Mouse (Mus musculus): ENCODE results near the gene Ankrd16.

The Ankrd16 gene

DNA sequence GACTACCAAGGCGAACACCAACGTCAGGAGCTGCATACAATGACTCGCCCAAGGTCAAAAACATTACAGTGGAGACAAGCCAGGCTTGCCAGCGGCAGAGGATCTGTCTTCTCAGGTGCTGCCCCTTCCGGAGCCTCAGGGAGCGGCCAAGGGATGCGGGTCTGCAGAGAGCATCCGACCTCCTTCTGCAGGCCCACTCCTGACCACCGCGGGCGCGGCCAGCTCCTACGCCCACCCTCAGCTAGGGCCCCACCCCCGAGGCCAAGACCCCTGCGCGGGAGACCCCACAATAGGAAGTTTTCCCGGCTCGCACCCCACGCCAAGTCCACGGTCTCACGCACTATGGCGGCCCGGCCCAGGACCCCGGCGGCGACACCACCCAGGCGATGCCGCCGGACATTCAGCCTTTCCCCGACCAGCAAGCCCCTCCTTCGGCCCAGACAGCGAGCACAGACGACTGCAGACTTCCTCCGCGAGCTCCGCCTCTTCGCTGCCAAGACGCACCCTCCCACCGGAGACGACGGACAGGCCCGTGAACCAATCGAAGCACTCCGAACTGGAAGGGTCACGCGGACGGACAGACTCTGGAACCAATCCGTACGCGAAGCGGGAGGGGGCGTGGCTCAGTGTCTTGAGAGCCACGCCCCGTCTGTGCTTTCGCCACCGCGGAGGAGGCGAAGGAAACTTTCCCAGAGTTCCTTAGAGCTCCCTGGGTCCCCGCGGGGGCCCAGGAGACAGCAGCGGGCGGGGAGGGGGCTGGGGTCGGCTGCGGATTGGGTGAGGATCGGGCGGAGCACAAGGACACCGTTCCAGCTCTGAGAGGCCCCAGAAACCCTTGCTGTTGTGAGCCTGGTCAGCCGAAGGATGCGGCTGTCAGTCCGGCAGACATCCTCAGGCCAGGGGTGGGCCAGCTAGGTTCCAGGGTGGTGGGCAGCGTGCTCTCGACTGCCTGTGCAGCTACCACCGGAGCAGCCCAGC, at the start of gene Ankrd16, which contains the start of gene Fbh1:
Ankrd16 (plus strand) TSS at position 786 of the 978 bp plus-strand sequence.
Fbh1 (minus strand) TSS at position 492 of the 978 bp plus-strand sequence.
- DNase-seq (ENCODE audit: low spot score in 2 of 2): peak; percentile 100

DNA sequence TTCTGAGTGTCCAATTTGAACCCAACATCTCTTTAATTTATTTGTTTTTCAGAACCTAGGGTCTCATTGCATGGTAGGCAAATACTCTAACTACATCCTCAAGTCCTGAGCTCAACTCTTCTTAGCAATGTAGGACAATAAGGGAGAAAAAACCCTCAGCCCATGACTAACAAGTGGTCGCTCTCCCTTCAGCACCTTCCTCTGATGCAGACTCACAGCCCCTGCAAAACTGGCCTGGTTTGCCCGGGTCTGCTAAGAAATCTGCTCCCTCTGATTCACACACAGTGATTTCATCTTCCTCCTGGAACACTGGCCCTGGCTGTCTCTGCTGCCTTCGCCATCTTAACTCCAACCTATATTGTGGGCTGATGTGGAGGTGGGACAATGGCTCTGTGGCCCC, 48.6 kb upstream of the Ankrd16 start:
- no peak for DNase-seq (ENCODE audit: low spot score in 2 of 2)

GRCm38 (mm10) chr2:11732978-11733377, 44.7 kb upstream of the Ankrd16 start:
- DNase-seq (ENCODE audit: low spot score in 2 of 2): no peak

GRCm38 (mm10) chr2:11735853-11736252, 41.8 kb upstream of the Ankrd16 start:
- DNase-seq (ENCODE audit: low spot score in 2 of 2): no peak

GRCm38 (mm10) chr2:11738794-11739193, 38.9 kb upstream of the Ankrd16 start:
- DNase-seq (ENCODE audit: low spot score in 2 of 2): no peak

DNA sequence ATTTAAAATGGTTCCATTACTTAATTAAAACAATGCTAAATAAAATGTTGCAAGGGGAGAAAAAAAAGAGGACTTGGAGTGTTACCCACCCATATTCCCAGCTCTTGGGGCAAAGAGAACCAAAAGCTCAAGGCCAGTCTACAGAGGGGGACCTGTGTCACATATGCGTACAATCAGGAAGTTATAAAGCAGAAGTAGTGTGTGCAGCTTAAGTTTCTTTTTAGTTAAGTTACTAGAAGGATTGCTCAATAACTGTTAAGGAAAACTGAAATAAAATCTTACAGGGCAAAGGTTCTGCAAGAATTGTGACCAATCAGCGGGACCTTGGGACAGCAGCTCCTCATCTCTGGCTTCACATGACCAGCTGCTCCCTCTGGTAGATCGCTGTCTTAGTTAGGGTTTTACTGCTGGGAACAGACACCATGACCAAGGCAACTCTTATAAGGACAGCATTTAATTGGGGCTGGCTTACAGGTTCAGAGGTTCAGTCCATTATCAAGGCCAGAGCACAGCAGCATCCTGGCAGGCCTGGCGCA, 38.1 kb upstream of the Ankrd16 start:
- DNase-seq (ENCODE audit: low spot score in 2 of 2): peak in 1 of 2 experiments; percentile 4

GRCm38 (mm10) chr2:11762541-11762940, 15.1 kb upstream of the Ankrd16 start:
- no peak for DNase-seq (ENCODE audit: low spot score in 2 of 2)

DNA sequence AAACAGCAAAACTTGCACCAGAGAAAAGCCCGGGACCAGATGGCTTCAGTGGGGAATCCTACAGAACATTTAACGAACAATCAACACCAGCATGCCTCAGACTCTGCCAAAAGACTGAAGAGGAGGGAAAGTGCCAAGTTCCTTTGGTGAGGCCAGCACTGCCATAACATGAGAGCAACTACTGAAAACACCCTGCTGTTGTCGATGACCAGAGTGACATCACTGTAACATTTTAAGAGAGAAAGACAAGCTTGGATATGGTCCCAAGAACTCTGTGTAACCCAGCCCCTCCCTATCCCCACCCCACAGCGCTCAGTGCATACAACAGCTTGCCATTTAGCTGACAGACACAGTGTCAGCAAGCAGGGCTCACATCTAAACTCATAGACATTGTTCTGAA, 12.0 kb upstream of the Ankrd16 start:
- DNase-seq (ENCODE audit: low spot score in 2 of 2): no peak

GRCm38 (mm10) chr2:11766485-11767160, 11.1 kb upstream of the Ankrd16 start:
- DNase-seq (ENCODE audit: low spot score in 2 of 2): peak; percentile 18 to 34

DNA sequence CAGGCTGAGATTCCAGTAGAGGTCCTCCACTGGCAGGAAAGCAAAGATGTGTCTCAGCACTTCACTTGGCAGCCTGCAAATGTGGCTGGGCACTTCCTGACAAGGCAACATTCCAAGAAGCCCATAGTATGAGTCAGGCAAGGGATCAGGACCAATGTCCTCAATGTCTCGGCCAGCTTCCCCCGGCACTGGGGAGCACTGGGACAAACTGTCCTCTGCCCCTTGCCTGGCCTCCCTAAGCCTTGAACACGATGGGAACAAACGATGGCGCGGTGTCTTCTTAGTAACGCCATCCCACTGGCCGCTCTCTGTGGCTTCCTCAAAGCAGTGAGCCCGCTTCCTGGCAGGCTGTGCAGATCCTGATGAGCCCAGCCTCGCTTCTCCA, 10.5 kb upstream of the Ankrd16 start:
- no peak for DNase-seq (ENCODE audit: low spot score in 2 of 2)

GRCm38 (mm10) chr2:11771701-11772100, 6.0 kb upstream of the Ankrd16 start:
- DNase-seq (ENCODE audit: low spot score in 2 of 2): no peak

DNA sequence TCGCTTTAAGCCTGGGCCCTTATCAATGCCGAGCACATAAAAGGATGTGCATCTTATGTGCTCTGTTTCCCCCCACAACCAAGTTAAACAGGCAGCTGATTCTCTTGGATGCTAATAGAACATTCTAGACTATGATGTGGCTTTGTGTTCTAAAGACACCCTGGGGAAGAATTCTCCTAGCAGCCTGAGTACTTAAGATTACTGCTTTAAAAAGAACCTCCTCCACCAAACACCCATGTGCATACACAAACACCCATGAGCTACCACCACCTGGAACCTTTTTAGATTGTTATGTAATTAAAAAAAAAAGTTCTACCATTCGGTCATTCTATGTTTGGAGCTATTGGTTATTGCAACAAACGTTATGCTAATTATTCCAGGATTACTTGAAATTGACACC, 5.3 kb upstream of the Ankrd16 start:
- no peak for DNase-seq (ENCODE audit: low spot score in 2 of 2)

DNA sequence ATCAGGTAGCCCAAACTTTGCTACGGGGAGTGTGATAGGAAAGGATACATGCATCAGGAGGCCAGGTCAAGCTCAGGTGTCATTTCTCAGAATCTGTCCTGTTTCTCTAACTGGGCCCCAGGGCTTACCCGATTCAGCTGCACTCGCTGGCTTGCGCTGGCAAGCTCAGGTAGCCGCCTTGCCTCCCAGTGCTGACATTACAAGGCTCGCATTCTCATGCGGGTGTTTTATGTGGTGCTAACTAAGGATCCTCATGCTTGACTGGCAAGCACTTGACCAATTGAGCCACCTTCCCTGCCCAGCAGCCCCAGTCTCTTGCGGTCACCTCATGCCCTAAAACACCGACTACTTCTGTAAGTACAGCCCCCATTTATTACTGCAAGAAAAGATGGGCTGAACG, 3.2 kb upstream of the Ankrd16 start:
- DNase-seq (ENCODE audit: low spot score in 2 of 2): no peak

DNA sequence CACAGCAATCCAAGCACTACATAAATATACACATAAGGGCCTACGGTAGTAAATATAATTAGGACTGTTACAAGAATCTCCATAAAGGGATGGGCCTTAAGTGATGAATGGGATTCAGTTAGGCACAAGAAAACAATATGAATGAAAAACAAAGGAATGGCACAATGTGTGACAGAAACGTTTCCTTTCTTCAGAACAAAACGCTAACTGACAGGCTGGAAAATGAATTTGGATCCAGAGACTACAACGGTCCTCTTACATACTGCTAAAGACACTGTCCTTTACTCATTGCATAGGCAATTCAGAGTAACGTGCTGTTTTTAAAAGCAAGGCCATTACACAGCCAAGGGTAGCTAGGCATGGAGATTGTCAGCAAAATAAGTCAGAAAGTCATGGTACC, 2.6 kb upstream of the Ankrd16 start:
- no peak for DNase-seq (ENCODE audit: low spot score in 2 of 2)

- no peak for DNase-seq (ENCODE audit: low spot score in 2 of 2)
Observed at GRCm38 (mm10) chr2:11776415-11776814, 1.3 kb upstream of the Ankrd16 start.

- DNase-seq (ENCODE audit: low spot score in 2 of 2): peak; percentile 80 to 83
Observed at GRCm38 (mm10) chr2:11778087-11778823, 579 bp downstream of the Ankrd16 start.

DNA sequence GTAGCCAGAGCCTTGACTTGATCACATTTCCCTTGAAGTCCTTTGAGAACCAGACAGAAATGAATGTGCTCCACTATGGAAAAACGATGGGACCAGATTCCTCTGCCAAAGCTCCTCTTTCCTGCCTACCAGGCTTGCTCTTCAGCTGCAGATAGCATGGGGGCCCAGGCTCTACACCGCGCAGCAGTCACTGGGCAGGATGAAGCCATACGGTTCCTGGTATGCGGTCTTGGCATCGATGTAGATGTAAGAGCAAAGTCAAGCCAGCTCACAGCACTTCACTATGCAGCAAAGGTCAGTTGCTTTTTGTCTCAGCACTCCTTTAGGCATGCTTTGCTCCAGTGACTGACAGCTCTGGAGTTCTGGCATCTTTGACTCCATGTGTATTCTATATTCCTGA, 6.5 kb downstream of the Ankrd16 start:
- no peak for DNase-seq (ENCODE audit: low spot score in 2 of 2)

DNA sequence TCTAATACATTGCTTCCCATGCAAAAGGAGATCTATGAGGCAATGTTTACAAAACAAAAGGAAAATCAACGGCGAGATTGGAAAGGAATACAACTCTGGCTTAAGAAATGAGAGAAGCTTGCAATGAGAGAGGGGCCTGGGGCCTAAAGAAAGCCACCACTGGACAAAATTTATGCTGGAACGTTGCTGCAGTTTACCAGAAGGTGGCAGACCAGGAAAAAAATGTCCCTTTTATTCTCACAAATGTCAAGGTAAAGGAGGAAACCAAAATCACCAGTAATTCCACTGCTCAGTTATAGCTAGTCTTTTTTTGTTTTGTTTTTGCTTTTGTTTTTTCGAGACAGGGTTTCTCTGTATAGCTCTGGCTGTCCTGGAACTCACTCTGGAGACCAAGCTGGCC, 17.0 kb downstream of the Ankrd16 start:
- DNase-seq (ENCODE audit: low spot score in 2 of 2): no peak

DNA sequence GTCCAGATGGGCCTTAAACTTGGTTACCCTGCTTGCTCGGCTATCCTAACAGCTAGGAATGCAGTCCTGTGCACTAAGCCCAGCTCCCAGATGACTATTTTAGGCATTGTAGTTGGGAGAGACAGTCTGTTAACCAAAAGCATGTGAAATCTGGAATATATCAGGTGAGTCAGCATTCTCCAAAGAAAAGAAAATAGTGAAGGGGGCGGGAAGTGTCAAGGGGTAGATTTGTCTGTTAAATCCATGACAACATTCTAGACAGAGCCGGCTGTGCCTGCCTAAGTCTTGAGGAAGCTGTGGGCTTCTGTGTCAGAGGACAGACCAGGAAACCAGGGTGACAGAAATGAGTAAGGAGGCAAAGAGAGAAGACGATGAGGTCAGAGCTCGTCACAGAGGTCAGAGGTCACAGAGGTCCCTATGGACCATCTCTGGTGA, 20.3 kb downstream of the Ankrd16 start:
- no peak for DNase-seq (ENCODE audit: low spot score in 2 of 2)

GRCm38 (mm10) chr2:11801299-11801930, 23.7 kb downstream of the Ankrd16 start:
- no peak for DNase-seq (ENCODE audit: low spot score in 2 of 2)

Data from spleen, postnatal 36 days (tissue).